Mouse (Mus musculus) erythroid progenitor cell, adult 5-6 weeks (primary cell): ENCODE data around the gene Fgf13. TPM values are rescaled to one million over a fixed set of nuclear protein-coding genes. Genes with fewer than 3 reads are reported as not detected.

Experiments
- ATAC-seq: replicated peaks from 2 replicates; pipeline ENCODE4 v1.8.0; 2016; ENCODE audit warnings: moderate number of reproducible peaks, mild to moderate bottlenecking, moderate TSS enrichment, inconsistent platforms; ENCODE audit not compliant: poor library complexity, low FRiP score, severe bottlenecking
- total RNA-seq, 2 experiments: library from RNA; stranded (forward) in 1 of 2; stranded (reverse) in 1 of 2; fragments of 150-400 nt in 1 of 2; fragments of 186-747, 209-891 nt in 1 of 2; gene quantifications; 2 replicates each; pipeline versions ENCODE4 v1.2.3 to v1.2.4; 2015 to 2017; ENCODE audit warnings: low replicate concordance in 2 of 2

Gene Fgf13
- total RNA-seq (2015; ENCODE audit: low replicate concordance) (1.3 and 1.8 TPM in 2 replicates), total RNA-seq (2017; ENCODE audit: low replicate concordance) (0.51 TPM in 1 of 2 replicates, not detected in the other)

DNA sequence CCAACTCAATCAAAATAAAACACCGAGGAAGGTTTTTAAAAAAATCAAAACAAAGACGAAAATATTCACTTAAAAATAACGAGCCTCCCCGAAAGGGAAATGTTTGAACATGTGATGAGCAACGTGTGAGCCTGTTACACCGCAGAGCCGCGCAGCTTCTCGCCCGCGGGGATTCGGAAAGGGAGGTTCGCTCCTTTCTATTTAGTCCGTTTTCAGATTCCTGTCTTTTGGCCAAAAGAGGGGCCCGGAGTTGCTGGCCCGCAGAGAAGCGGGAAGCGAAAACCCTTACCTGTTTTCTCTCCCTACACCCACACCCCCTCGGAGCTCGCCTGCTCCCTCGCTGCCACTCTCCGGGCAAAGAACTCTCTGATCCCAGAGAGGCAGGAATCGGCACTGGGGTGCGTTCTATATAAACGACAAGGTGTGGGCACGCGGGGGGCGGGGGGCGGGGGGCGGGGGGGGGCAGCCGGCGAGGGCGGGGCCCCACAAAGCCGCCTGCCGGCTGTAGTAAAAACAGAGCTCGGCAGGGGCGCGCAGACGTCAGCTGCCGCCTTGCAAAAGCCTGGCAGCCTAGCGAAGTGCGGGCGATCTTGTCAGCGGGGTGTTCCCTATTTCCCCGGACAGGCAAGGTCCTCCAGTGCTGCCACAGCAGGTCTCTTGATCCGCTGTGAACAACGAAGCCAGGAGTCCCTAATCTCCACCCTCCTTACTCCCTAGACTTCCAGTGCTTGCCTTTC is at the start of gene Fgf13:
Fgf13 (minus strand) TSS at position 377 of the 737 bp plus-strand sequence.
- no peak for ATAC-seq

DNA sequence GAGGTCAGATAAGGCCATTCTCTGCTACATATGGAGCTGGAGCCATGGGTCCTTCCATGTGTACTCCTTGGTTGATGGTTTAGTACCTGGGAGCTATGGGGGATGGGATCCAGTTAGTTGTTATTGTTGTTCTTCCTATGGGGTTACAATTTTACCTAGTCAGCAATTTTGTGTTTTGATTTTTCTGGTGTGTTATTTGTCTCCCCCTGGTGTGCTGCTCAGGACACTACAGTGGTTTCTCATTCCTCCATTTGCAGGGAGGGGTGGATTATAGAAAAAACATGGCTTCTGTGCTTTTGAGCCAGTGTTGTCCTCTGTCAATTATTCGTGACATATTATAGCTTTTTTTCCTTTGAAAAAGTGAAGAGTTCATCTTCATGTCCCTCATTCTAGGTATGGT is 38.7 kb upstream of the Fgf13 start:
- no peak for ATAC-seq

DNA sequence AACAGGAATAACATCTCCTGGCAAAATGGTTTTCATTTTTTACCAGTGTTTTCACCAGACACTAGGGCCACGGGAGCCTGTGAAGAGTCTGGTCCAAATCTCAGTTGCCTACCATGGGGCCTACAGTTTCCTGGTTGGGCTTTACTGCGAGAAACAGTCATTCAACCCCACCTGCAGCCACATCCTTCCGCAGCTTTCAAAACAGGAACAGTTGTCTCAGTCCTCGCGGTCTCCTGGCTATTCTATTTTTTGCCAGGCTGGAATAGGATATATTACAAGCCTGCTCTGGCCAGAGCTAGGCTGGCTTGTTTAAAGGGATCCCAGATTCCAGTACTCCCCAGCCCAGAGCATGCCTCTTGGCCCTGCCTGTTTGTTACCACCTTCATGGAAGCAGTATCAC is 21.2 kb upstream of the Fgf13 start:
- no peak for ATAC-seq

DNA sequence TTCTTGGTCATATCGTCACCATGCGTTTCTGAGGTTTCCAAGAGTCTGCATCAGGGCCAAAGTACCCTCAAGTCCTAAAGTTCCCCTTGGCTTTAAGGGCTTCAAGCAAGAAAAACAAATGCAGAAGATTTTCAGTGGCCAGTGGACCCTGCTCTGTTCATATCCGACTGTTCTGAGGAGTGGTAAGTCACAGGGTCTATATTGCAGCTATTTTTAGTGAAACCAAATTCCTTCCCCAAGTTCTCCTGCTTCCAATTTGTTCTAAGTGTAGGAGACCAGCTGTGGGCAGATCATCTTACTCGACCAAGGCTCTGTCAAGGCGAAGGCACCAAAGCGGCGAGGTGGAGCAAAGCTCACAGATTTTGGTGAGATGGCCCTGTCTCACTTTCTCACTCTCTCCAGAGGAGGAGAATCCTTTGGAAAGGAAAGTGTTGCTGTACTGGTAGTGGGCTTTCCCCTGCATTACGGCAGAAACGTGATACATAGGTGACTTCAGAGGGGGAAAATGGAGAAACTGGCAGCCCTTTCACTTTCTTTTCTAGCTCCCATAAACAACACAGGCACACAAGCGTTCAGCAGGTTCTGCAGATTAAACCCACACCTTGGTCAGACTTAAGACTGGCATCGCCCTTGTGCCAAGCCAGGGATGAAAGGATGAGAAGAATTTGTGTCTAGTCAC is 17.8 kb upstream of the Fgf13 start:
- no peak for ATAC-seq

DNA sequence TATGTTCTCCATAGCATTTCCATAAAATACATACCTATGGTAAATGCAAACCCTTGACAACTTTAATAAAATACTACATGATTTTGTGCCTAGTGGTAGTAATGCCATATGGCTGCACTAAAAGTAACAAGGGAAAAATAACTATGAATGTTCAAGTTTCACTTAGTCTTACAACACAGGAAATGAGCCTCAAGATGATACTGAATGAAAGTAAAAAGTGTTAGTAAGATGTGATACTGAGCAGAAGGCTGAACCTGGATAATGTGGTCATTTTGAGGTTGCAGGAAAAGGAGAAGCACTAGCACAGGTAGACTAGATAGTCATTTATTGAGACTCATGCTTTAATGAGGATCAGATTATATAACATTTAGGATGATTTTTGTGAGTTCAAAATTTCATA is 16.2 kb upstream of the Fgf13 start:
- no peak for ATAC-seq

- ATAC-seq = no peak
These were observed 811 bp downstream of the Fgf13 start for GRCm38 (mm10) chrX:59566826-59567694.

- ATAC-seq = no peak
These were observed 1.7 kb downstream of the Fgf13 start for GRCm38 (mm10) chrX:59566017-59566679.

DNA sequence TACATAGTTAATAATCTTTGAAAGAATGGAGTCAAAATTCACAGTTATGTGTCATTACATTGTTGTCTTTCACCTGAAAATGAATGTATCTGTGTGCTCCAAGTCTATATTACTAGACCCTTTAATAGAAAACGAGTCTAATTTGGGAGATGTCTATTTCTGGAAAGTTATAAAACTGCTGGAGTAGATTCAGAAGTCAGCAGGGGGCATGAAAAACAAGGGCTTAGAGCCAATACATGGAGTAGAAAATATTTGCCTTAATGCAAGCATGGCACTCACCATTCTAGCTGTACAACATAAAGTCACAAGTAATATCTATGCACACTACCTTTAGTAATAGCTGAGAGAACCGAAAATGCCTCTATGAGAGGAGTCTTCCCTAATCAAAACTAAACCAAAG is 19.9 kb downstream of the Fgf13 start:
- no peak for ATAC-seq

- no peak for ATAC-seq
These were observed 59.6 kb downstream of the Fgf13 start for GRCm38 (mm10) chrX:59508273-59508672.

- ATAC-seq = no peak
These were observed 74.5 kb downstream of the Fgf13 start for GRCm38 (mm10) chrX:59493388-59493787.

DNA sequence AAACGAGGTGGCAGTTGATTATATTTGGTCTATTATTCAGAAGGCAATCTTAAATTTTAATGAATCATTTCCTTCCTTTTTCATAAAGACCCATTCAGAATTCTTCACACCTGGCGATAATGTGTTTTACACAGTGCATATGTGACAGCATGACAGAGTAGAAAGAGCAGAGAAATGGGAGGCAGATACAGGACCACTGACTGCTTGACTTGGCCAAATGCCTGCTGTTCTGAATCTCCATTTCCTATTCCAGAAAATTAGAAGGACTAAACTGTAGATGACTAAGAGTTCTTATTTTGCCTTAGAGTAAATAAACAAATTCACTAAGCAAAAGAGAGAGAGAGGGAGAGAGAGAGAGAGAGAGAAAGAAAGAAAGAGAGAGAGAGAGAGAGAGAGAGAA is 82.4 kb downstream of the Fgf13 start:
- ATAC-seq = no peak

DNA sequence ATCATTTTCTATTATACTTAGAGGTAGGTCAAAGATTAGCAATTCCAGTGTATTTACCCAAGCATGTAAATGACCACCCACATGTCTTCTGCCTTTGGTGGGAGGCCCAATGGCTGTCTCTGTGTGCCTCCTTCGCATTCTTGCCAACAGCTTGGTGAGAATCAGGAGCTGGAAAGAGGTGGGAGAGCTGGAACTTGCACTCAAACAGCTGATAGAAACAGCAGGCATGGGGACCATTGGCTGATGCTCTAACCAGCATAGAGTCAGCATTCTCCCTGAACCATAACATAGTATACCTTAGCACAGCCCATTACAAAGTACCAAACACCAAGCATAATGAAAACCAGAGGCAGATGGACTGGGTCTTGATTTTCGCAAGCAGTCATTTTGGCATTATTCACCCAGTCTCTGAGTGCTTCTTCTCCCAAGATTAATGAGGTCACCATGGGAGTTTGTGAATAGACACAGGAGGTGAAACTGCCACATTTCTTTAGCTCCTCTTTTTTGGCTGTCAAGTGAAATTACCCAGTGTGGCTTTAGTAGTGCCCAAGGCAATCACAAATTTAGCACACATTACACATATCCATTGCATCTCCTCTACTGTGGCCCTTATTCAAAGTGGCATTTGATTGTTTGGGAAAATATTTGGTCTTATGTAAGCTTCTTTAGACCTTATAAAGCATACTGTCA is 165.1 kb downstream of the Fgf13 start:
- ATAC-seq = no peak

GRCm38 (mm10) chrX:59290916-59291411 is 276.9 kb downstream of the Fgf13 start:
- no peak for ATAC-seq

GRCm38 (mm10) chrX:59251576-59251975 is 316.3 kb downstream of the Fgf13 start:
- no peak for ATAC-seq

DNA sequence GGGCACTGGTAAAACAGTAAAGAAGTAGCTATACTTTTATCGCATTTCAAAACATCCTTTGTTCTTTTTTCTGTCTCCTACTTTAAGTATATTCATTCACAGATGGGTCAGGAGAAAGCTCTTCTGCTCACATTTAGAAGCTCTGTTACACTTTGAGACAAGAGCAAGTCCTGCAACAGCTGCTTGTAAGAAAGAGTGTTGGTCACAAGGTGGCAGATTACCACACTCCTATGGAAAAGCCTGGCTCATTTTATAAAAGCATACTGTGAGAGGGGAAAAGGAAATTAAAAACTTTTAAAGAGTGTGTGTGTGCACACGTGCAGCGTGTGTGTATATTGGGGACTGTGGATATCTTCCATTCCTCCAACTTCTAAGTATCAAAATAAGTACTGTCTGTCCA is 324.1 kb downstream of the Fgf13 start:
- ATAC-seq = no peak

GRCm38 (mm10) chrX:59243176-59243575 is 324.7 kb downstream of the Fgf13 start:
- no peak for ATAC-seq

GRCm38 (mm10) chrX:59241460-59241747 is 326.5 kb downstream of the Fgf13 start:
- ATAC-seq = no peak

DNA sequence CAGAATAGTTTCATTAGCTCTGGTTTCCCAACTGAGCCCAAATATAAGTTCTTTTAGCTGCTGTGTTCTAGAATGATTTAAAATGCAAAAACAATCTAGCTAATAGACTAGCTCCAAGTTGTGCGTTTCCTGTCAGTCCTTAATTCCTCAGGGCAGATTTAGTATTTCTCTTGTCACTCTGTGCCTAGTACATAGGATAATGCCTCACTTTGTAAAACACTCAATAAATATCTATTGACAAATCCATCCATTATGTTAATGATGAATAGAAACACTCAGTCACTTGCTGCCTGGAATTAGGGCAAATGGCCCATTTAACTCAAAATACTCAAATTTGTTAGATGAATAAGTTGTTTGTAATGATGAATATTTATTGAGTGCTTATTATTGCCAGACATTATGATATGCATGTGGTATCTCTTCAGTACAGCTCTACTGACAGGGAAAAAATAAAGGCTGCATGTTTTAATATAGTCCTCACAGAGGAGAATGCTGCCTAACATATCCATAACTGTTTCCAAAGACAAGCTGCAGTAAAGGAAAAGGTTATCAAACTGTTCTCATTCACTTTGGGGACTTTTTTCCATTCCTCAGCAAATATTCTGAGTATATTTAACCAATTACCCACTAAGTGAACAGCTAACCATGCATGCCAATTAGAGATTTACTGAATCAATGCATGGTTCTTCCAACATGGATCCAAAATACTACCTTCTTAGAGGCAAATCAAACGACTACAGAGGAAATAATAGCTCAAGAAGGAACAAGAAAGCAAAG is 327.0 kb downstream of the Fgf13 start:
- no peak for ATAC-seq

DNA sequence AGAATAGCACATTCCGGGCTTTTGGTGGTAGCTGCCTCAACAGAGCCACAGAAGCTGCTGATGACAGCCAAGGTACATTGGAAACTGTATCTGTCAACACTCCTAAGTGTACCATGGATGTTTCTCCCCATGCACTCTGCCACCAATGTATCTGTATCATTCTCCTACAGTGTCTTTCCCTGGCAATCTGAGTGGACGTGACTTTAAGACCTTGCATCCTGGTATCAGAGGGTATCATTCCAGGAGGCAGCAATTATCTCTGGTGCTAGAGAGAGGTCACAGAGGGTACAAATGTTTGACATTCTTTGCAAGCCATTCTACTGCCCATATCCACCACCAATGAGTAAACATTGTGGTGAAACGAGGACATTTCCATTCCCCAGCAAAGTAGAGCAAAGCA is 347.2 kb downstream of the Fgf13 start:
- ATAC-seq = no peak
